Mouse (Mus musculus): ENCODE measurements around the gene Igf1r.

DNA sequence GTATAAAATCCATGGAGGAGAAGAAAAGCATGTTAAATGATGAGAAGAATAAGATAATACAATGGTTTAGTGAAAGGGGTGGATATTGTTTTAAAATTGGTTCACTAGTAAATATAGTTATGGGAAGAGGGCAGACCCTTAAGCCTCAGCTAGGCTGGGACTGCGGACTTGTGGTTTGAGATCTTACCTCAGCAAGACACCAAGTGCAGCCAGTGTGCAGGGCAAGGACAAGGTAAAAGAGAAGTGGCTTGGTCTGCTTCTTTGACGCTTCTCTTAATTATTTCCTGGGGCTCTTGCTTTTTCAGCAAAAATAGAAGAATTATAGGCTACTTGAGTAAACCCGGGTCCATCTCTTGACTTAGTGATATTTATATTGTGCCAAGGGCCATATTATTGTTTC is 22.5 kb upstream of the Igf1r start:
- TF ChIP-seq POLR2A (IDR thresholded peaks at IDR 0.05; ENCODE audit: borderline replicate concordance, control insufficient read depth, low read depth, low read length), result no peak
- TF ChIP-seq CTCF (IDR thresholded peaks at IDR 0.05; ENCODE audit: control insufficient read depth, insufficient read depth, low read length), result no peak
